Mouse (Mus musculus): ENCODE measurements around the gene Mcub. TPM values are rescaled to one million over a fixed set of nuclear protein-coding genes. Genes with fewer than 3 reads are reported as not detected.

Gene Mcub
- total and polyA plus RNA-seq, 3 experiments = 2.9 to 3.8 (median 3.7) TPM

GRCm38 (mm10) chr3:129885577-129885976, 84.4 kb downstream of the Mcub start:
- peaks cover 7 to 31% of the 10 kb centered on the region in 2 experiments; a peak in 3 of 4 replicates for H3K4me1 ChIP-seq (ENCODE audit: control insufficient read depth in 1 of 2, insufficient read depth in 2 of 2)
- H3K9me3 ChIP-seq (replicated peaks; ENCODE audit: low read length) = no peaks in the 10 kb centered on the region
- H3K4me3 ChIP-seq (replicated peaks in 1 of 3; ENCODE audit: low read depth in 2 of 3, low read length in 2 of 3, poor library complexity in 1 of 3) = no peak overlapping the region
- DNase-seq (ENCODE audit: extremely low read depth) = no peak
- no peak overlapping the region for H3K9ac ChIP-seq (ENCODE audit: insufficient read depth, low read depth)
- no peak for TF ChIP-seq IRF4 (IDR thresholded peaks at IDR 0.05; ENCODE audit: low read depth, low read length)
- no peak for TF ChIP-seq GABPA (IDR thresholded peaks at IDR 0.05; ENCODE audit: insufficient replicate concordance, low read depth, low read length)
- TF ChIP-seq JUN (IDR thresholded peaks at IDR 0.05; ENCODE audit: insufficient read depth, low read depth, low read length) = no peak
- TF ChIP-seq SMC3 (IDR thresholded peaks at IDR 0.05; ENCODE audit: low read depth, low read length) = no peak
- no peak for TF ChIP-seq MYC (IDR thresholded peaks at IDR 0.05; ENCODE audit: low read depth, low read length)
- no peak for TF ChIP-seq NRF1 (IDR thresholded peaks at IDR 0.05; ENCODE audit: low read depth, low read length)
- no peak for TF ChIP-seq MAZ (IDR thresholded peaks at IDR 0.05; ENCODE audit: low read depth, low read length)
- TF ChIP-seq MXI1 (IDR thresholded peaks at IDR 0.05; ENCODE audit: low read depth, low read length) = no peak
- no peak for TF ChIP-seq PAX5 (IDR thresholded peaks at IDR 0.05; ENCODE audit: low read length)
- no peak for TF ChIP-seq USF1 (IDR thresholded peaks at IDR 0.05; ENCODE audit: low read depth, low read length)
- TF ChIP-seq UBTF (IDR thresholded peaks at IDR 0.05; ENCODE audit: low read depth, low read length) = no peak
- TF ChIP-seq NELFE (IDR thresholded peaks at IDR 0.05; ENCODE audit: low read depth, low read length) = no peak
- no peak for TF ChIP-seq ZC3H11A (IDR thresholded peaks at IDR 0.05; ENCODE audit: low read depth, low read length)
- no peak for TF ChIP-seq E2F4 (IDR thresholded peaks at IDR 0.05; ENCODE audit: insufficient replicate concordance, low read depth, low read length)
- no peak for TF ChIP-seq CHD2 (IDR thresholded peaks at IDR 0.05; ENCODE audit: low read length)
- TF ChIP-seq POLR2AphosphoS2 (IDR thresholded peaks at IDR 0.05; ENCODE audit: low read depth, low read length) = no peak
- TF ChIP-seq CTCF (conservative IDR thresholded peaks at IDR 0.05 in 1 of 2, IDR thresholded peaks at IDR 0.05 in 1 of 2; ENCODE audit: low read depth in 2 of 2, low read length in 2 of 2) = no peak
- no peak for TF ChIP-seq USF2 (conservative IDR thresholded peaks at IDR 0.05; ENCODE audit: low read depth, low read length)
- TF ChIP-seq ETS1 (conservative IDR thresholded peaks at IDR 0.05; ENCODE audit: low read depth, low read length) = no peak
- TF ChIP-seq CHD1 (IDR thresholded peaks at IDR 0.05; ENCODE audit: low read depth, low read length) = no peak
- peaks cover 7 to 56% of the 10 kb centered on the region in 2 experiments for H3K36me3 ChIP-seq (replicated peaks in 1 of 2; ENCODE audit: control insufficient read depth in 1 of 2, insufficient read depth in 1 of 2, low read length in 1 of 2)
- H3K27me3 ChIP-seq (replicated peaks) = no peaks in the 10 kb centered on the region
- 0 out of 2 replicates have a peak, but pooled peaks cover 3% of the 10 kb centered on the region for H3K79me2 ChIP-seq (replicated peaks; ENCODE audit: control insufficient read depth, extremely low read depth, insufficient read depth, poor library complexity, severe bottlenecking)
- no peak overlapping the region for H3K27ac ChIP-seq (ENCODE audit: insufficient read depth, low read depth)
- no peak overlapping the region for H3K4me2 ChIP-seq (ENCODE audit: insufficient read depth, low read depth, poor library complexity, severe bottlenecking)
- in situ Hi-C loops (cut with MboI; ENCODE audit: low pct_ligation_motif_present, low pct_unique_long_range_greater_than_20kb, low sequenced_read_pairs) = no loop called here
- dilution Hi-C loops (cut with MboI; ENCODE audit: extremely low pct_ligation_motif_present, extremely low pct_unique_long_range_greater_than_20kb, low sequenced_read_pairs) = no loop called here

- Histone ChIP-seq H3K27me3 (replicated peaks) (no peaks in the 10 kb centered on the region), H3K9me3 (replicated peaks; ENCODE audit: low read length) (no peaks in the 10 kb centered on the region), H3K36me3 (replicated peaks in 1 of 2; ENCODE audit: control insufficient read depth in 1 of 2, insufficient read depth in 1 of 2, low read length in 1 of 2) (peaks cover 0 to 23% of the 10 kb centered on the region in 2 experiments), H3K4me1 (ENCODE audit: control insufficient read depth in 1 of 2, insufficient read depth in 2 of 2) (peaks cover 19 to 49% of the 10 kb centered on the region in 2 experiments; a peak in 3 of 4 replicates), H3K4me3 (replicated peaks in 1 of 3; ENCODE audit: low read depth in 2 of 3, low read length in 2 of 3, poor library complexity in 1 of 3) (peak overlapping the region in 1 of 3 experiments; percentile 22), H3K27ac (ENCODE audit: insufficient read depth, low read depth) (no peak overlapping the region), H3K4me2 (ENCODE audit: insufficient read depth, low read depth, poor library complexity, severe bottlenecking) (no peak overlapping the region), H3K9ac (ENCODE audit: insufficient read depth, low read depth) (no peak overlapping the region), H3K79me2 (replicated peaks; ENCODE audit: control insufficient read depth, extremely low read depth, insufficient read depth, poor library complexity, severe bottlenecking) (peaks cover 7% of the 10 kb centered on the region; the same call in 1 of the 2 replicates)
- in situ Hi-C loops (cut with MboI; ENCODE audit: low pct_ligation_motif_present, low pct_unique_long_range_greater_than_20kb, low sequenced_read_pairs) (no loop called here), dilution Hi-C loops (cut with MboI; ENCODE audit: extremely low pct_ligation_motif_present, extremely low pct_unique_long_range_greater_than_20kb, low sequenced_read_pairs) (no loop called here)
- TF ChIP-seq MEF2A (IDR thresholded peaks at IDR 0.05; ENCODE audit: borderline replicate concordance, low read depth, low read length) = no peak
- TF ChIP-seq KAT2A (IDR thresholded peaks at IDR 0.05; ENCODE audit: insufficient replicate concordance, low read length) = no peak
- no peak for TF ChIP-seq CTCF (conservative IDR thresholded peaks at IDR 0.05 in 1 of 2, IDR thresholded peaks at IDR 0.05 in 1 of 2; ENCODE audit: low read depth in 2 of 2, low read length in 2 of 2)
- TF ChIP-seq HCFC1 (IDR thresholded peaks at IDR 0.05; ENCODE audit: low read depth, low read length) = no peak
- TF ChIP-seq PAX5 (IDR thresholded peaks at IDR 0.05; ENCODE audit: low read length) = no peak
- TF ChIP-seq SIN3A (IDR thresholded peaks at IDR 0.05; ENCODE audit: low read length) = no peak
- no peak for TF ChIP-seq CHD2 (IDR thresholded peaks at IDR 0.05; ENCODE audit: low read length)
- no peak for TF ChIP-seq ZKSCAN1 (IDR thresholded peaks at IDR 0.05; ENCODE audit: borderline replicate concordance, low read depth, low read length)
- no peak for TF ChIP-seq SMC3 (IDR thresholded peaks at IDR 0.05; ENCODE audit: low read depth, low read length)
- no peak for DNase-seq (ENCODE audit: extremely low read depth)
Observed at GRCm38 (mm10) chr3:129880925-129881593, 88.9 kb downstream of the Mcub start.
